Mouse (Mus musculus) stomach, postnatal 0 days (tissue): Measurements from ENCODE around the gene Myo3b. TPM values are rescaled to one million over a fixed set of nuclear protein-coding genes. Genes with fewer than 3 reads are reported as not detected.

ENCODE experiments used
- ATAC-seq: fragments of 200-750 bp; cut with Nextera tagmentation; 2 replicates; pipeline ENCODE4 v1.8.0; 2017; ENCODE audit not compliant: low FRiP score, low TSS enrichment
- DNase-seq: peaks from one replicate; pipeline ENCODE4 v3.0.0-alpha.2; 2016; ENCODE audit warnings: low spot score
- H3K27ac ChIP-seq: fragments of 300-500 bp; sonication (generic); replicated peaks from 2 replicates; pipeline ENCODE4 v1.5.1; 2014; ENCODE audit warnings: mild to moderate bottlenecking, control low read depth
- H3K27me3 ChIP-seq: fragments of 300-500 bp; sonication (generic); 2 replicates; pipeline ENCODE4 v1.6.1; 2014; ENCODE audit warnings: low read length; ENCODE audit not compliant: control insufficient read depth, insufficient read depth
- H3K36me3 ChIP-seq: fragments of 300-500 bp; sonication (generic); 2 replicates; pipeline ENCODE4 v1.6.1; 2014; ENCODE audit warnings: low read length, mixed read lengths; ENCODE audit not compliant: control insufficient read depth, insufficient read depth
- H3K4me1 ChIP-seq: fragments of 300-500 bp; sonication (generic); replicated peaks from 2 replicates; pipeline ENCODE4 v1.6.1; 2014; ENCODE audit warnings: antibody characterized with exemption; ENCODE audit not compliant: control insufficient read depth, insufficient read depth
- H3K4me2 ChIP-seq: fragments of 300-500 bp; sonication (generic); replicated peaks from 2 replicates; pipeline ENCODE4 v1.6.1; 2014; ENCODE audit warnings: low read depth, mild to moderate bottlenecking, control low read depth, moderate library complexity
- H3K4me3 ChIP-seq: fragments of 300-500 bp; sonication (generic); 2 replicates; pipeline ENCODE4 v1.5.1; 2014; ENCODE audit warnings: low read depth, low read length, control low read depth
- H3K9ac ChIP-seq: fragments of 300-500 bp; sonication (generic); 2 replicates; pipeline ENCODE4 v1.6.1; 2014; ENCODE audit warnings: mild to moderate bottlenecking, low read length, control low read depth, mixed read lengths
- H3K9me3 ChIP-seq: fragments of 300-500 bp; sonication (generic); 2 replicates; pipeline ENCODE4 v1.6.1; 2016; ENCODE audit warnings: low read length; ENCODE audit not compliant: control insufficient read depth
- CTCF ChIP-seq: IDR thresholded peaks from 2 replicates; pipeline ENCODE4 v1.5.1; 2016; ENCODE audit warnings: antibody characterized with exemption, low read depth, mild to moderate bottlenecking, moderate library complexity
- EP300 ChIP-seq: optimal IDR thresholded peaks from 2 replicates; pipeline ENCODE3; 2016; ENCODE audit warnings: antibody characterized with exemption
- WGBS: fragments of 180-500 bp; shearing (Covaris S2); extraction: QIAGEN DNeasy Blood & Tissue Kit; methylation state at CpG from one replicate; pipeline ENCODE4 v1.1.7; 2014; 5-methylcytosine and 5-hydroxymethylcytosine counted together
- polyA plus RNA-seq: library from polyadenylated mRNA; unstranded; fragments of >200 nt; fragmentation: Nextera tagmentation; extraction: Ambion mirVana; gene quantifications from 2 replicates; pipeline ENCODE4 v1.2.1, GENCODE M21; 2015

Gene Myo3b
- polyA plus RNA-seq, 1 experiment from 2014 or later, result 0.21 TPM

GRCm38 (mm10) chr2:70399441-70400115, 360.7 kb downstream of the Myo3b start:
- no peak overlapping the region for H3K4me3 ChIP-seq
- no peaks in the 10 kb centered on the region for H3K9me3 ChIP-seq
- H3K36me3 ChIP-seq, result no peaks in the 10 kb centered on the region
- H3K27ac ChIP-seq, result no peak overlapping the region
- H3K4me1 ChIP-seq, result no peaks in the 10 kb centered on the region
- no peak overlapping the region for H3K4me2 ChIP-seq
- TF ChIP-seq CTCF (no peak), EP300 (no peak)
- H3K9ac ChIP-seq, result no peak overlapping the region
- 70% methylated on average over 15 of the region's 15 CpGs for WGBS
- ATAC-seq, result no peak
- no peak for DNase-seq
- no peaks in the 10 kb centered on the region for H3K27me3 ChIP-seq

- Histone ChIP-seq H3K27me3 (no peaks in the 10 kb centered on the region), H3K9me3 (no peaks in the 10 kb centered on the region), H3K27ac (no peak overlapping the region), H3K4me2 (no peak overlapping the region), H3K4me3 (no peak overlapping the region), H3K9ac (no peak overlapping the region), H3K4me1 (no peaks in the 10 kb centered on the region), H3K36me3 (no peaks in the 10 kb centered on the region)
- no peak for DNase-seq
- ATAC-seq, result no peak
- TF ChIP-seq CTCF (no peak), EP300 (no peak)
- WGBS, result 74% methylated on average over 6 of the region's 6 CpGs
Measured at GRCm38 (mm10) chr2:70400321-70400720, 361.4 kb downstream of the Myo3b start.

GRCm38 (mm10) chr2:70404301-70404700, 365.4 kb downstream of the Myo3b start:
- no peak overlapping the region for H3K9ac ChIP-seq

GRCm38 (mm10) chr2:70406846-70407245, 367.9 kb downstream of the Myo3b start:
- no peak overlapping the region for H3K4me2 ChIP-seq
- DNase-seq, result no peak
- no peak for ATAC-seq

More at GRCm38 (mm10) chr2:70404301-70404700, 365.4 kb downstream of the Myo3b start:
- no peaks in the 10 kb centered on the region for H3K4me1 ChIP-seq
- 51% methylated on average over 2 of the region's 2 CpGs for WGBS
- TF ChIP-seq CTCF (no peak), EP300 (no peak)
- no peaks in the 10 kb centered on the region for H3K9me3 ChIP-seq
- no peak overlapping the region for H3K4me3 ChIP-seq
- DNase-seq, result no peak
- no peak for ATAC-seq
- no peaks in the 10 kb centered on the region for H3K36me3 ChIP-seq
- no peak overlapping the region for H3K4me2 ChIP-seq
- no peaks in the 10 kb centered on the region for H3K27me3 ChIP-seq
- no peak overlapping the region for H3K27ac ChIP-seq

GRCm38 (mm10) chr2:70407729-70408128, 368.8 kb downstream of the Myo3b start:
- WGBS, result 58% methylated on average over 5 of the region's 5 CpGs
- no peak overlapping the region for H3K4me2 ChIP-seq
- no peaks in the 10 kb centered on the region for H3K27me3 ChIP-seq
- TF ChIP-seq CTCF (no peak), EP300 (no peak)
- H3K4me1 ChIP-seq, result no peaks in the 10 kb centered on the region
- no peaks in the 10 kb centered on the region for H3K9me3 ChIP-seq
- H3K36me3 ChIP-seq, result no peaks in the 10 kb centered on the region
- no peak overlapping the region for H3K27ac ChIP-seq
- DNase-seq (no peak), ATAC-seq (no peak)
- no peak overlapping the region for H3K9ac ChIP-seq
- no peak overlapping the region for H3K4me3 ChIP-seq

More at GRCm38 (mm10) chr2:70406846-70407245, 367.9 kb downstream of the Myo3b start:
- no peaks in the 10 kb centered on the region for H3K27me3 ChIP-seq
- H3K27ac ChIP-seq, result no peak overlapping the region
- H3K4me1 ChIP-seq, result no peaks in the 10 kb centered on the region
- H3K4me3 ChIP-seq, result no peak overlapping the region
- TF ChIP-seq EP300 (no peak), CTCF (no peak)
- no peaks in the 10 kb centered on the region for H3K36me3 ChIP-seq
- H3K9ac ChIP-seq, result no peak overlapping the region
- 69% methylated on average over 5 of the region's 5 CpGs for WGBS
- H3K9me3 ChIP-seq, result no peaks in the 10 kb centered on the region

- DNase-seq (no peak), ATAC-seq (no peak)
- no peaks in the 10 kb centered on the region for H3K36me3 ChIP-seq
- no peaks in the 10 kb centered on the region for H3K9me3 ChIP-seq
- H3K4me3 ChIP-seq, result no peak overlapping the region
- no peaks in the 10 kb centered on the region for H3K4me1 ChIP-seq
- H3K9ac ChIP-seq, result no peak overlapping the region
- H3K27me3 ChIP-seq, result no peaks in the 10 kb centered on the region
- TF ChIP-seq EP300, result no peak
- TF ChIP-seq CTCF, result no peak
- H3K4me2 ChIP-seq, result no peak overlapping the region
- H3K27ac ChIP-seq, result no peak overlapping the region
- WGBS, result 73% methylated on average over 4 of the region's 4 CpGs
Measured at GRCm38 (mm10) chr2:70410298-70410885, 371.5 kb downstream of the Myo3b start.
